Mouse (Mus musculus) heart, postnatal 0 days (tissue): ENCODE data around the gene Dnah8. TPM values are rescaled to one million over a fixed set of nuclear protein-coding genes. Genes with fewer than 3 reads are reported as not detected.

Experiments used
- ATAC-seq: fragments of 200-750 bp; cut with Nextera tagmentation; 2 replicates; pipeline ENCODE4 v1.8.0; 2017; ENCODE audit warnings: low read depth, moderate number of reproducible peaks, moderate library complexity; ENCODE audit not compliant: insufficient read depth
- DNase-seq: peaks from one replicate; pipeline ENCODE4 v3.0.0-alpha.2; 2016; ENCODE audit warnings: low spot score
- H3K27ac ChIP-seq: fragments of 300-500 bp; sonication (generic); 2 replicates; pipeline ENCODE4 v1.5.1; 2014; ENCODE audit warnings: low read depth, mild to moderate bottlenecking
- H3K27me3 ChIP-seq: fragments of 300-500 bp; sonication (generic); 2 replicates; pipeline ENCODE4 v1.6.1; 2014; ENCODE audit warnings: low read length, mixed read lengths; ENCODE audit not compliant: control insufficient read depth, insufficient read depth
- H3K36me3 ChIP-seq: fragments of 300-500 bp; sonication (generic); replicated peaks from 2 replicates; pipeline ENCODE4 v1.6.1; 2014; ENCODE audit warnings: low read length, mixed read lengths; ENCODE audit not compliant: control insufficient read depth, insufficient read depth
- H3K4me1 ChIP-seq: fragments of 300-500 bp; sonication (generic); 2 replicates; pipeline ENCODE4 v1.6.1; 2014; ENCODE audit warnings: antibody characterized with exemption; ENCODE audit not compliant: control insufficient read depth, insufficient read depth
- H3K4me2 ChIP-seq: fragments of 300-500 bp; sonication (generic); 2 replicates; pipeline ENCODE4 v1.6.1; 2014; ENCODE audit warnings: low read depth, mild to moderate bottlenecking, low read length, moderate library complexity
- H3K4me3 ChIP-seq: fragments of 300-500 bp; sonication (generic); 2 replicates; pipeline ENCODE4 v1.5.1; 2014; ENCODE audit warnings: low read depth, low read length
- H3K9ac ChIP-seq: fragments of 300-500 bp; sonication (generic); replicated peaks from 2 replicates; pipeline ENCODE4 v1.6.1; 2014; ENCODE audit warnings: low read depth, low read length, mixed read lengths
- H3K9me3 ChIP-seq: fragments of 300-500 bp; sonication (generic); replicated peaks from 2 replicates; pipeline ENCODE4 v1.6.1; 2016; ENCODE audit warnings: low read length; ENCODE audit not compliant: control insufficient read depth
- CTCF ChIP-seq: IDR thresholded peaks from 2 replicates; pipeline ENCODE4 v1.5.1; 2016; ENCODE audit warnings: antibody characterized with exemption, control low read depth, low read depth
- EP300 ChIP-seq: IDR thresholded peaks from 2 replicates; pipeline ENCODE4 v1.6.1; 2016; ENCODE audit warnings: antibody characterized with exemption, low read depth
- WGBS: fragments of 180-500 bp; shearing (Covaris S2); extraction: QIAGEN DNeasy Blood & Tissue Kit; methylation state at CpG from one replicate; pipeline ENCODE4 v1.1.7; 2014; 5-methylcytosine and 5-hydroxymethylcytosine counted together
- polyA plus RNA-seq: library from polyadenylated mRNA; unstranded; fragments of >200 nt; fragmentation: Nextera tagmentation; extraction: Ambion mirVana; gene quantifications from 2 replicates; pipeline ENCODE4 v1.2.1, GENCODE M21; 2015
- total RNA-seq: library from RNA; depleted of rRNA; stranded (reverse); fragments of >200 nt; gene quantifications from 2 replicates; pipeline ENCODE4 v1.2.3, GENCODE M21; 2014; ENCODE audit warnings: low replicate concordance

Gene Dnah8
- total and polyA plus RNA-seq, 2 experiments from 2014 or later, result 0.59 to 1.5 TPM

GRCm38 (mm10) chr17:30752370-30752818 lies 128.2 kb downstream of the Dnah8 start:
- TF ChIP-seq EP300 (no peak), CTCF (no peak)
- 67% methylated on average over 12 of the region's 12 CpGs for WGBS
- Histone ChIP-seq H3K9ac (no peak overlapping the region), H3K27me3 (0 out of 2 replicates have a peak, but pooled peaks cover 3% of the 10 kb centered on the region), H3K4me2 (no peak overlapping the region), H3K27ac (no peak overlapping the region), H3K4me1 (no peaks in the 10 kb centered on the region), H3K36me3 (no peaks in the 10 kb centered on the region), H3K4me3 (no peak overlapping the region), H3K9me3 (0 out of 2 replicates have a peak, but pooled peaks cover 3% of the 10 kb centered on the region)
- ATAC-seq, result no peak
- no peak for DNase-seq

GRCm38 (mm10) chr17:30753201-30753600 lies 129.0 kb downstream of the Dnah8 start:
- Histone ChIP-seq H3K27ac (peak overlapping the region; percentile 65; the same call in 1 of the 2 replicates), H3K4me2 (no peak overlapping the region), H3K27me3 (0 out of 2 replicates have a peak, but pooled peaks cover 3% of the 10 kb centered on the region), H3K36me3 (no peaks in the 10 kb centered on the region), H3K9ac (no peak overlapping the region), H3K4me1 (no peaks in the 10 kb centered on the region), H3K4me3 (no peak overlapping the region), H3K9me3 (0 out of 2 replicates have a peak, but pooled peaks cover 3% of the 10 kb centered on the region)
- DNase-seq, result no peak
- ATAC-seq, result no peak
- 85% methylated on average over 6 of the region's 6 CpGs for WGBS
- TF ChIP-seq EP300 (no peak), CTCF (no peak)

GRCm38 (mm10) chr17:30756771-30757170 lies 132.6 kb downstream of the Dnah8 start:
- Histone ChIP-seq H3K27me3 (no peaks in the 10 kb centered on the region), H3K9ac (no peak overlapping the region), H3K4me3 (no peak overlapping the region), H3K9me3 (peaks cover 3% of the 10 kb centered on the region; the same call in 1 of the 2 replicates), H3K4me1 (no peaks in the 10 kb centered on the region), H3K4me2 (no peak overlapping the region), H3K36me3 (no peaks in the 10 kb centered on the region), H3K27ac (no peak overlapping the region)
- DNase-seq (no peak), ATAC-seq (no peak)
- 94% methylated on average over 5 of the region's 5 CpGs for WGBS
- TF ChIP-seq CTCF (no peak), EP300 (no peak)

- whole genome bisulfite sequencing, result 95% methylated on average over 4 of the region's 4 CpGs
These were observed 136.2 kb downstream of the Dnah8 start for GRCm38 (mm10) chr17:30760307-30760706.

GRCm38 (mm10) chr17:30764276-30764675 lies 140.1 kb downstream of the Dnah8 start:
- H3K9ac ChIP-seq, result no peak overlapping the region
- ATAC-seq (no peak), DNase-seq (no peak)
- no peak overlapping the region for H3K4me3 ChIP-seq
- no peak for TF ChIP-seq CTCF
- no peak for TF ChIP-seq EP300
- no peaks in the 10 kb centered on the region for H3K36me3 ChIP-seq
- H3K27ac ChIP-seq, result no peak overlapping the region
- H3K4me2 ChIP-seq, result no peak overlapping the region
- H3K4me1 ChIP-seq, result no peaks in the 10 kb centered on the region
- no peaks in the 10 kb centered on the region; the same call in 1 of the 2 replicates for H3K9me3 ChIP-seq
- no peaks in the 10 kb centered on the region for H3K27me3 ChIP-seq
- WGBS, result 86% methylated on average over 8 of the region's 8 CpGs

More at GRCm38 (mm10) chr17:30760307-30760706, 136.2 kb downstream of the Dnah8 start:
- H3K9ac ChIP-seq, result no peak overlapping the region
- H3K4me3 ChIP-seq, result no peak overlapping the region
- H3K36me3 ChIP-seq, result no peaks in the 10 kb centered on the region
- peaks cover 3% of the 10 kb centered on the region; the same call in 1 of the 2 replicates for H3K9me3 ChIP-seq
- no peaks in the 10 kb centered on the region for H3K27me3 ChIP-seq
- TF ChIP-seq EP300 (no peak), CTCF (no peak)
- ATAC-seq (no peak), DNase-seq (no peak)
- H3K27ac ChIP-seq, result no peak overlapping the region
- H3K4me1 ChIP-seq, result no peaks in the 10 kb centered on the region
- H3K4me2 ChIP-seq, result no peak overlapping the region

- Histone ChIP-seq H3K9ac (no peak overlapping the region), H3K4me3 (no peak overlapping the region), H3K9me3 (no peaks in the 10 kb centered on the region), H3K4me1 (no peaks in the 10 kb centered on the region), H3K36me3 (no peaks in the 10 kb centered on the region), H3K27ac (no peak overlapping the region), H3K4me2 (no peak overlapping the region), H3K27me3 (no peaks in the 10 kb centered on the region)
- ATAC-seq, result no peak
- TF ChIP-seq EP300 (no peak), CTCF (no peak)
- no peak for DNase-seq
These were observed 150.3 kb downstream of the Dnah8 start for GRCm38 (mm10) chr17:30774416-30774815.
